Mouse (Mus musculus) gastrocnemius, adult 8-10 months (tissue): ENCODE data around the gene Rd3l. TPM values are rescaled to one million over a fixed set of nuclear protein-coding genes. Genes with fewer than 3 reads are reported as not detected.

Source experiments
- total RNA-seq, 4 experiments: library from RNA; stranded (reverse); gene quantifications; 2 replicates each; pipeline ENCODE4 v1.2.4; 2022

The Rd3l gene
- total RNA-seq, 4 experiments from 2014 or later: not detected

Other genes starting within 250 kb of the Rd3l start
- gene Klc1, start 222.5 kb downstream of the Rd3l start, total RNA-seq: 10 to 100 TPM; 47.9 to 62.7 (median 50.9) TPM
- gene Xrcc3, start 167.4 kb downstream of the Rd3l start, total RNA-seq: under 1 TPM in 1 of 4 experiments, not detected in 3; 0.46 TPM
- 10 to 100 TPM; 11.2 to 18.5 (median 15.2) TPM for gene Zfyve21, start 167.1 kb downstream of the Rd3l start, total RNA-seq
- 1 to 10 TPM; 4.1 to 8.0 (median 6.0) TPM for gene Ppp1r13b, start 73.2 kb downstream of the Rd3l start, total RNA-seq
- 100 to 1,000 TPM; 712 to 770 (median 740) TPM for gene Atp5mpl, start 14.3 kb downstream of the Rd3l start, total RNA-seq
- gene Tdrd9, start 9.8 kb downstream of the Rd3l start, total RNA-seq: under 1 TPM in 3 of 4 experiments, not detected in 1; 0.07 to 0.29 (median 0.16) TPM
- gene Aspg, start 125.4 kb upstream of the Rd3l start, total RNA-seq: not detected
- 1 to 10 TPM; 3.4 to 4.5 (median 3.5) TPM for gene Kif26a, start 164.9 kb upstream of the Rd3l start, total RNA-seq